Mouse (Mus musculus) kidney, postnatal 36 days (tissue): Measurements from ENCODE around the gene Nepro.

ENCODE experiments used
- DNase-seq, 2 experiments: peaks; one replicate each; pipeline ENCODE4 v3.0.0; 2021 to 2022; ENCODE audit warnings: mixed read lengths in 2 of 2

Gene Nepro

DNA sequence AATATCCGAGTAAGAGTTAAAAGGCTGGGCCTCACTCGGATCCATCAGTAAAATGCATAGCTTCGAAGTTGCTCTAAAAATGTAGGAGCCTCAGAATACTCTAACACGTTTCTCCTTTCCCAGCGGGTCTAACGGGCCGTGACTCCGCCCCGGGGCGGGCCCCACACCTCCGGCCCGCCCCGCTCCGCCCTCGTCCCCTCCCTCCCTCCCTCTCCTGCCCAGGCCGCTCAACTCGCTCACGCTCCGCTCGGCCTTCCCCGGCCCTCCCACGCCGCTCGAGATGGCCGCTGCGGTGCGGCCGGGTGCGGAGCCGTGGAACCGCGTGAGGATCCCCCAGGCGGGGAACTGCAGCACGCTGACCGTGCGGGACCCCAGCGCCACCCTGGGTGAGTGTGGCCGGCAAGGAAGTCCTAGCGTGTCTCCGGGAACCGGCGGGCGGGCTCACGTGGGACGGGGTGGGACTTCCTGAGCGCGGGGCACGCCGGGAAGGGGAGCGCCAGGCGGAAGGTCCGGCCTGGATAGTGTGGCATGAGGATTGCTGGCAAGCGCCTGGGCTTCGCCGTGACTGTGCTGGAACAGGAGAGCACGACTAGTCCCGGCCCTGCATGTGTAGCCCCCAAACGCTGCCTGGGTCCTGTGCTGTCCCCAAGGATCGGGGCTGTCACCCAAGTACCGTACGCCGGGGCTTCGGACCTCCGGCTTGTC lies at the start of gene Nepro:
Gene Nepro, plus strand, starts transcription at position 219 of the 705 bp plus-strand sequence.
- peak; percentile 95 to 96 for DNase-seq

DNA sequence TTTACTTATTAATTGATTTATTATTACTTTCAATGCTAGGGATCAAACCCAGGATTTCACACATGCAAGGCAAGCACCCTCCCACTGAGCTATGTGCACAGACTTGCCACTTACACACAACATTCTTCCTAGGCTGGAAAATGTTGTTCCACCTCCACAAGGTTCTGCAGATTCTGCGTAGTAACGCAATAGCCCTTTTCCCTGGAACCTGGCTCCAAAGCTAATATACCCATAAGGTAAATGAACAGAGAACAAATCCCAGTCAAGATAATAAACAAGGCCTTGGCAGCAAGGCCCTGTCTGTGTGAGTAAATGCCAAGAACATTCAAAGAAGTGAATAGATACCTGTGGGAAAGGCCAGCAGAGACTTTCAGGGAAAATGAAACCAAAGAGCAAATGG lies 47.7 kb upstream of the Nepro start:
- DNase-seq, result no peak

DNA sequence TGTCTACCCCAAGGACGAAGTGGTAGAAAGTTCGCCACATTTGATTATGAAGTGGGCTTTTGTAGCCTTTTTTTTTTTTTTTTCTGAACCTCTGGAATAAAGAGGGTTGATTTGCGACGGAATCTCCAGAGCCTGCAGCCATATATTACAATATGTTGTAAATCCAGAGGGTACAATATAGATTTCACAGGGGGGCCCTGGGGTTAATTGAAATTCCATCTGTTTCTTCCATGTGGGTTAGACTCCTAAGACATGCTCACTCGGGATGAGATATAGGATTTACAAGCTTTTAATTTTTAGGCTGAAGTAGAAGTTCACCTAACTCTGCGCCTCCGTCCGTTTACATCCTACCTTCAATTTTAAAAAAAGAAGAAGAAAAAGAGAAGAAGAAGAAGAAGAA lies 45.0 kb upstream of the Nepro start:
- no peak for DNase-seq

DNA sequence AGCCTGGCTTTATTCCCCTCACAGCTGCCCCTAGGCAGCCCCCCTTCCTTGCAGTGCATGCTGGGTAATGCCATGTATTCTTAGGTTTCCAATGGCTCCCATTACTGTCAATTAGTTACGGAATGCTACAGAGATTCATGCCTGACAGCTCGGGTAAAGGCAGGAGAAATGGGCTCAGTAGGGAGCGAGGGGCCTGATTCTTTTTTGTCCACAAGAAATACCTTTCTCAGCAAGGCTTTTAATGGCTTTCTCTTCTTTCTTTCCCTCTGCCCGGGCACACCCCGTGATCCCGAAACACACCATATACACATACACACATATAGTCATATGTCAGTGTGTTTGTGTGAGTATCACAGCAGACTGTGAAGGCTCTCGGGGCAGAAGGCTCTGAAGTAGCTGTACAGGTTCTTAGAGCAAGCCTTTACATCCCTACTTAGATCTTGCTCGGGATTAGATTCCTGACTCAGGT lies 44.6 kb upstream of the Nepro start:
- DNase-seq, result no peak

DNA sequence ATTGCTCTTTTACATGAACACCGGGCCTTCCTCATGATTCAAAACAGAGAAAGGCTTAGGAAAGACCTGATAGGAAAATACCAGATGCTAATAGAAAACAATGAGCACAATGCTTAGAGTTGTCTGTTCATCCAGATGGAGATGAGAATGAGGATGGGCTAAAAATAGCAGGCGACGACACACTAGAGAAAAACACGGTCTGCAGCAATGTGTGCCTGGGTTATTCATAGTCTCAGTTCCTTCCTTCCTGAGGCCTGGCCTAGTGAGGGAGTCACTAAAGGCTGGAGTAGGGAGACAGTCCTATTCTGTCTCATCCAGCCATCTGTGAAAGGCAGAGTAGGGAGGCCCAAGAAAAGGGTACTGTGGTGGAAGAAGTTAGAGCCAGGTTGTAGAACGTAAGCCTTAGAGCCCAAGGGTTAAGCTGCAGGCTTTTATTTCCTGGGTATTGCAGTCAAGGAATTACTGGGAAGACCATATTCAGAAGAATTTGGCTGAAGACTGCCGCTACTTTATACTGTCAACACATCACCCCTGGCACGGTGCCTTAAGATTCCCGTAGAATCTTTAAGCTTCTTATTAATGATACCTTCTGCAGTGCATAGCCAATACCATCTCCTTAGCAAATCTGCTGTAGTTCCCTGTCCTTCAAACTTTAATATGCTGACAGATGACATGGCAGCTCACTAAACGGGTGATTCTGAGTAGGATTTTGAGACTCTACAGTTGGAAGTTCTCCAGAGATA lies 43.2 kb upstream of the Nepro start:
- DNase-seq, result peak; percentile 32 to 53

DNA sequence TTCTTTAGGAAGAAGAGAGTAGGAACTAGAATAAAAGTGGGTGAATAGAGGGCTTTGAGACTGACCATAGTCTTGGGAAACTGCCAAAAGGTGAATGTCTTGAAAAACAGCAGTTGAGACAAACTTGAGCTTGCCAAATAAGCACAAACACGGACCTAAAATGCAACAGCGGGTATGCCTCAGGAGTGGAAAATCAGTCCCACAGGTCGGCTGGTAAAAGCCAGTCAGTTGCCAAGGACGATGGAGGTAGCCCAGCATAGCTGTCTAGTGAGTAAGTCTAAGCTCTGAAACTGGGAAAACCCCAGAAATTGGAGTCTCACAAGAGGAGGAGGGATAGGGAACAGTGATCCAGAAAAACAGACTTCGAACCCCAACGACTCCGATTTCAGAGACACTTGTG lies 39.5 kb upstream of the Nepro start:
- no peak for DNase-seq

DNA sequence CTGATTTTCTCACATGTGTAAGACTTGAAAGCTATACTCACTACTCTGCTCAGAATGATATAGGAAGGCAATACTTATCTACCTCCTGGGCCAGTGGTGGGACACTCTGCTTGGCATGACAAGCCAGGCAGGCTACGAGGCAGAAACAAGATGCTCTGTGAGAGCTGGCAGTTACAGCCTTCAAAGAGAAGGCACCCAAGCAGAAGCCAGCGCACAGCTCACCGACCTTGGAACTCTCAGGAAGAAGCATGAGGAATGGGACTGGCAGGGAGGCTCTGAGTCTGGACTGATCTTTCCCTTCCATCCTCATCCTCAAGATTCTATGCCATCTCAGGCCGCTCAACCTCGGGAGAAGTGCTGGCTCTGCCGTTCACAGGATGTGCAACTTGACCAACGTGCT lies 38.7 kb upstream of the Nepro start:
- DNase-seq, result no peak

DNA sequence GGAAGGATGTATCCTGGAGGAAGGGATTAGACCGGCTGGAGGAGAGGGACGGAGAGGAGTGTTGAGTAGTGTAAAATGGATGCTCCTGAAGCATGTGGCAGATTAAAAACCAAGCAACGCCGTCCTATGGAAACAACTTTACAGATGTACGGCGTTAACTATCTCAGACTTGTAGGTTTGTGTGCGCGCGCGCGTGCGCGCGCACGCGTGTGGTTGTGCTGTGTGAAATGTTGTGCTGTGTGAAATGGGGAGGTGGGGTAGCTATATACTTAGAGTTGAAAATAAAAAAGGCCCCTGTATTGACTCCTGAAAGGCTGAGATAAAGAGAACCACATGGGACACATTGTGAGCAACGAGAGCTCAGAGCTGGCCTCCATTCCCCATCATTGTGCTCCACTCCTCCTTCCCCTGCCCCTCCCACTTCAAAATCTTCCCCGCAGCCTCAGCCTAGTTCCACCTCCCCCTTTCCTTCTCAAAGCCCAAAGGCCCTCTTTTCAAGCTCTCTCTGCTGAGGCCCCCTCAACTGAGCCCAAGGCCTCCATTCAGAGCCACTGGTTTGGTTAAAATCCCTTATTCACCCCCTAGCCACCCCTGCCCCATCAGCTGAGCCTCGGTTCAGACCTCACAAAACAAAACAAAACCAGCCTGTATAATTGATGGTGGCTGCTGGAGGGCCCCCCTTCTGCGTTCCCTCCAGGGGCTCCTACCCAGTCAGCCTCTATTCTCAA lies 36.9 kb upstream of the Nepro start:
- DNase-seq, result no peak

DNA sequence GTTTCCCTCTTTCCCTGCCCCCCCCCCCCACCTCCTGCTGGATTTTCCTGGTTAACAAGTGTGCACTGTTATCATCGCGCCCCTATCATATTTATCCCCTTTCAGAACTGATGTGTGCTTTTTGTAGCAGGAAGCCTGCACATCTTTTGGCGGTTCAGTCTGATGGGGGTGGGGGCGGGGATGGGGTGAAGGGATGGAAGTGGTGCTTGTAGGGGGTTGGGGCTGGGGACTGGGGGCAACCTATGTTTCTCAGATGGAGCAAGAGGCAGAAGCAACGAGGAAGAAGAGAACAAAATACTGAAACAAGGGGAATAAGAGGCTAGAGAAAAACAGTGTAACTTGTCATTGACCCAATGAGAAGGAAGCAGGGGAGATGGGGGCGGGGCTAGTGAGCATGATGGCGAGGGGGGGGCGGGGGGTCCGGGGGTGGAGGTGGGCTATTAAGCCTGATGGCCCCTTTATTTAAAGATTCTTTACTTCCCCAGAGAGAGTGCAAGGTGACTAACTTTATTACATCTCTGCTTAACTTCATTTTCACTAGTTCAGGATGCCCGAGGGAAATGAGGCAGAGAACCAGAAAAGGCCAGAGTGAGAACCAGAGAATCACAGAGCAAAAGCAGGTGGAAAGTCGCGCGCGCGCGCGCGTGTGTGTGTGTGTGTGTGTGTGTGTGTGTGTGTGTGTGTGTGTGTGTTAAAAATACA lies 36.2 kb upstream of the Nepro start:
- DNase-seq, result peak in 1 of 2 experiments; percentile 7

DNA sequence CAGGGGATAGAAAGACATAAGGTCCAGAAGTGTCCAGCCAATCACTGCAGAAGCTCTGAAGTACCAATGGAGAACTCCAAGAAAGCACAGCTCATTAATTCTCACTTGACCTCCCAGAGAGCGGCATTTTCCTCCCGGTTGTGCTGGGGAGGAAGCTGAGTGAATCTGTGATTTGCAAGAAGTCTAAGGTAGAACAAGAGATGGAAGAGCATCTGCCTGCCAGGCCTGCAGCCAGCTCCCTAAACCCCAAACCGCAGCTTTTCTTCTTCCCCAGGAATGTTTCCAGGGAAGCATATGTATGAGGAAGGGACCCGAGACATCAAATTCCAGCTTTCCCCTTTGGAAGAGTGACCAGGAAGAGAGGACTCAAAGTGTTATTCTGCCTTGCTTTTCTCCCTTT lies 35.6 kb upstream of the Nepro start:
- peak in 1 of 2 experiments; percentile 11 for DNase-seq

DNA sequence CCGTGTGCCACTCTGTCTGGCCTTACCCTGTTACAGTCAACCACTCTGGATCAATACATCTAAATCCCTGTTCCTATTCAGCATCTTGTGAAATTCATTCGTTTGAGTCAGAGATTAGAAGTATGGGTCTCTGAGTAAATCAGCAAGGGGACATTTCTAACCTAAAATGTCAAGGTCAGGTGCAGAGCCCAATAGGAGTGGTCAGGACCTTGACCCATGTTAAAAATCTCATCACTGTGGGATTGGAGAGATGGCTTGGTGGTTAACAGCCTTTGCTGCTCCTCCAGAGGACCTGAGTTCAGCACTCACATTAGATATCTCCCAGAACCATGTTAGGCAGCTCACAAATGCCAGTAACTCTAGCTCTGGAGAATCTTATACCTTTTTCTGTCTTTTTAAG lies 33.6 kb upstream of the Nepro start:
- no peak for DNase-seq

DNA sequence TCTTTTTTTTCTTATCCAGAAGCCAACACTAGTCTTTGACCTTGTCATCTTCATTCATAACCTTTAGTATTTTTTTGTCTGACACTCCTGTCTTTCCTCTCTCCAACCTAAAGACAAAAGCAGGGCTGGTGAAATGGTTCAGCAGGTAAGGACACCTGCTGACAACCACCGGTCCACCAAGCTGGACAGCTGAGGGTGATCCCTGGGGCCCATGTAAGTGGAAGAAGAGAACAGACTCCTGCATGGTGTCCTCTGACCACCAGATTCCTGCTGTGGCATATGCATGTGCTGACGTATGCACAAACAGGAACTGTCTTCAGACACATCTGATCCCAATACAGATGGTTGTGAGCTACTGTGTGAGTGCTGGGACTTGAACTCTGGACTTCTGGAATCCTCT lies 33.0 kb upstream of the Nepro start:
- no peak for DNase-seq

DNA sequence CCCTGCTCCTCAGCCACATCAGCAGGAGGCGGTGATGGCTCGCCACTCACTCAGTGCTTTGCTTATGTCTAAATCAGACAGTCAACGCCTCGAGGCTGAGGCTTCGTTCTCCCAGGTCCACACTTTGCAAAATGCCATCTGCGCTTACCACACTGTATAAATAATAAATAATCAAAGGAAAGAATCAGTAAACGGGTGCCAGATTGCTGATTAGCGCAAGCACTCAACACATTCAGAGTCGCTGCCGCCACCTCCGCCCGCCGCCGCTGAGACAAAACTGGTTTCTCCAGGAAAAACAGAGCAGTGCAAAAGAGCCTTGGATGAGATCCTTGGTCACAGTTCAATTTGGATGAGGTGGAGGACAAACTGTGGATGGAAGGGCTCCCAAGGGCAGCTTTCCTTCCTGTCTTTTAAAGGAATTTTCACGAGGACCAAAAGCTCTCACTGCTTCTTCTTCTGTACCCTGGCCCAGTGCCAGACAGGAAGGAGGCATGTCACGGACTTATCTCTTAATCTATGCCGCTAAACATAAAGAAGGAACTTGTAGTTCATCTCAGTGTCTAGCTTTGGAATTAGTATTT lies 32.5 kb upstream of the Nepro start:
- peak; percentile 55 to 72 for DNase-seq

DNA sequence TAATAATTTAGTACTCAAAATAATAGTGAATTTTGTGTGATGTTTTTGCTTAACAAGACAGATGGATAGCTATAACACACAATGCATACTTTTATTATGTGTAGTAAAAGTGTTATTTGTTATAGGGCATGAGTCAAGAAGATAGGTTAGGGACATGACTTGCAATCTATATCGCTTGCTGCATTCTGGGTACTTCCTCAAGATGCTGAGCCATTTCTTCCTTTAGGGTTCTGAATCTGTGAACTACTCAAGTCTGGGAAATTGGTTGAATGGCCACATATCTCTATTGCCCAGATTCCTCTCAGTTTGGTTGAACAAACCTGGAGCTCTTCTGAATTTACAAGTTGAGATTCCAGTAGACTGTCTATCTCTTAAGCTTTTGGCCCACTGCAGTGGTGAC lies 31.6 kb upstream of the Nepro start:
- no peak for DNase-seq

DNA sequence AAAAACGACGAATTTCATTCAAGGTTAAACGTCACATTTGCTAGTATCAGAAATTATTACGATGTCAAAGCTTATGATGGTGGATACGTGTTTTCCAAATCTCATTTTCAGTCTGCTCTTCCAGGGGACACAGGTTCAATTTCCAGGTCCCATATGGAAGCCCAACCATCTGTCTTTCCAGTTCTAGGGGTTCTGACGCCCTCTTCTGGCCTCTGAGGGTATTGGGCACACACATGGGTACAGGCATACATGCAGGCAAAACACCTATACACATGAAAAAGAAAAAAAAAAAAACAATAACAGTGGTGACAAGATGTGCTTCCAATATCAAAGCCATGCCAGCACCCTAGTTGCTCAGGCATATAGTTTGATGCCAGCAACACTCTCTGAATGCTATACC lies 30.4 kb upstream of the Nepro start:
- peak in 1 of 2 experiments; percentile 28 for DNase-seq

DNA sequence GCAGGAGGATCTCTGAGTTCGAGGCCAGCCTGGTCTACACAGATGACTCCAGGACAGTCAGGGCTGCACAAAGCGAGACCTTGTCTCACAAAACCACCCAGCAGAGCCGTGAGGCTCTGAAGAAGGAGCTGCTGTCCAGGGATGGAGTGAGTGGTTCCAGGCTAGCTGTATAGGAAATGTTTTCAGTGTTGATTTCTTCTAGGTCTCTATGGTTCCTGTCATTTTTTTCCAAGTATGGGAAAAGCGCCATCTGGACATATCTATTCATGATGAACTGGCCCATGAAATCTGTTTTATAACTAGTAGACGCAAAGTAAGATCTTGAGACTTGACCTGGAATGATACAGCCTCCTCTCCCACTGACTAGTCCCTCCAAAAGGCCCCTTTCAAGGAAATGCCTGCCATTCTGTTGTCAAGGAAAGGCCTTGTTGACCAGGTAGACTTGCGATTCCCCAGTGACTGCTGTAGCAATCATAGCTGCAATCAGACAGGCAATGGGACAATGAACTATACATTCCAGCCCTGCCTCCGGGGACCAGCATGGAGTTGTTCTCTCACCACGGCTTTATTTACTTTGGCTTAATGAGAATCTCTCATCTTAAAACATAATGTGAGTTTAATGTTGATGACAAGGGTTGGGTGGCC lies 28.8 kb upstream of the Nepro start:
- DNase-seq, result no peak

DNA sequence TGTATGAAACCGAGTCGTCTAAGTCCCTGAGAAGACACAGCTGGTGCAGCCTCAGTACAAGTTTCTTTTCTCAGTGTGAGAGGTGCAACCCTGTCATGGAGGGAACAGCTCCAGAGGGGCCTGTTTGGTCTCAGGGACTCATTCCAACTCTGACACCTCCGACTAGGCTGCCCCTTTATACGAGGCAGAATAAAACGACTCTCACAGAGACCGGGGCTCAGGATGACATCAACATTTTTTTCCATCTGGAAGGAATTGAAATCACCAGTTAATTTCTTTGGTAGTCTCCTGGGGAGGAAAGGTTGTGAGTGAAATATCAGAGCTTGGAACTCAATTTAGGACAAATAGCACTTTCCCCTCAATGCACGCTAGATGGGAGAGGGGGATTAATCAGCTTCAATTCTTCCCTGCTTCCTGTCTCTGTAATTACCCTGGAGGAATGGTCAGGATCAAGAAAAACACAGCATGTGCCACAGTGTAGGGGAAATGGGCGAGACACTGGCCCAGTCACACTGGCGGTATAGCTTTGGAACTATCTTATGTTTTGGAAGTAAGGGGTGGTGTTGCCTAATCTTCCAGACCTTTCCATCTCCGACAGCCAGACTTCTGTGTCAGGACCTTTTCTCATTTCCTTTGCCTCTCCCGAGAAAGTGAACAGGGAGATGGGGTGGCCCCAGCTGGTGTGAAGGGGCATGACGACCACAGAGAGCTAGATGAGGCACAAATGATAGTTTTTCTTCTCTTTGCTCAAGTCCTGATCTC lies 28.1 kb upstream of the Nepro start:
- DNase-seq, result no peak

DNA sequence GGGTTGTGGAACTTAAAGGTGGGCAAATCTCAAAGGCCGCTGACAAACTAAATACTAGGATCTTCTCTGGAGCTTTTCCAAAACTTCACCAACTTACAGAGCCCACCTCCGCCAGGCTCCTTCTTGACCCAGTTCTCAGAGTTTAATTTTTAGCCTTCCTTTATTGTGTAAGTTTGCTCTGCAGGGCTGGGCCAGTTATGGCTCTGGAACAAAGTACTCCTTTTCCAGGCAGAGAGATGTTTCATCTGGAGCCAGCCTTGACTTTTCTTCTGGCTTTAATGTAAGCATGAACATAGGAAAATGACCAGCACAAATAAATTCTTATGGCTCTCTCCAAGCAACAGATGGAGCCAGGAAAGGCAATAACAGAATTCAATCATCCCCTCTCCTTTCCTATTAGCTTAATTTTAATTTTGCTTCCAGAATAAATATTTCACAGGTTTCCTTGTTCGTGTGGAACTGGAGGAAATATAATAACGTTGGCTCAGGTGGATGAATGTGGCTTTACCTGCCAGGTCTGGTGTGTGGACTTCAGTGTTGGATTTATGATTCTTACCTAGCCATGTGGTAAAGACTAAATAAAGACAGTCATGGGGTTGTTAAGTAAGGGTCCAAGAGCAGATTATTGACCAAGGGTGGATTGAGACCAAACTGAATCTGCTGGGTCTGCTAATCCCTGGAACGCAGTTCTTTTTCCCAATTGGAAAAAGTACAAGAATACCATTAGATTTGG lies 26.5 kb upstream of the Nepro start:
- no peak for DNase-seq

DNA sequence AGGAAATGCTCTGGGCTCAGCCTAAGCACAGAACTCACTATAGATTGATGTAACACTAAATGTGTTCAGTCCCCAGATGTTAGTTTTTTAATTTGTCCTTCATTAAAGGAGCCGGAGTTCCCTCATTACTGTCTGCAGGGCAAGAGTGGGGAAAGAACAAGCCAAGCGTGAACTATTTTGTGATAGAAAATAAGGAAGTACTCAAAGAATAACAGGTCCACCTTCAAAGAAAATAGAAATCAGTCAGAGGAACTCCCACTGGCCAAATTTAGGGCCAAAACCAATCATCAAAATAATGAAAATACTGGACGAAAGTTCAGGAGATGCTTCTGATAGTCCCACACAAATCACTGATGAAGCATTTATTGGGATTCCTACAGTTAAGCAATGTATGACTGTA lies 22.9 kb upstream of the Nepro start:
- no peak for DNase-seq

DNA sequence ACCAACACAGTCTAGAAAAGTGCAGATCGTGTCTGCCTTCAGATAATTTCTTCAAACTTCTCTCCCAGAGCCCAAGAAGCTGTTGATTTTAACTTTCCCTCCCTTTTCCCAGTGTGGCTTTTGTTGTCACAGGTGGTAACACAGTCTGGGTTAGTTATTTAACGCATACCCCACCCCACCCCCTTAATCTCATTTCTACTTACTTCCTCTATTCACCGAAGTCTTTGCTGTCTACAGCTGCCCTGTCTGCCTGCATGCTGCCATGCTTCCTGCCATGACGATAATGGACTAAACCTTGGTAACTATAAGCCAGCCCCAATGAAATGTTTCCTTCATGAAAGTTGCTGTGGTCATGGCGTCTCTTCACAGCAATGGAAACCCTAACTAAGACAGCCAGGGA lies 21.8 kb upstream of the Nepro start:
- no peak for DNase-seq

DNA sequence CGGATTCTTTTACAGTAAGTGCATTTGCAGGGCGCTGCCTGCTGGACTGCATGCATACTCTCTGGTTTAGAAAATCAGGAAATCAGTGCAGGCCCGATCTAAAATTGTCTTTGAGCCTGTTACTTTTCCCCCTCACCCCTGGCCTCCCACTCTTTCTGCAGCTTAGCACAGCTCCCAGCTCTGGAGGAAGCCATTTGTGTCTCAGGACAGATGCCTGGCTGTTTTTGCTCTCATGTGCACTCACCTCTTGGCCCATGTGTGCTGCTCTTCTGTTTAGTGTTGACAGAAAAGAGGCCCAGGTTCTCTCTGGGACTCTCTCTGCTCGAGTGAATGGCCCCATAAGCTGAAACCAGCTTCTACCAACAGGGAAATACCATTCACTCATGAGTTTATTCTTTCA lies 20.6 kb upstream of the Nepro start:
- DNase-seq, result no peak
